Mouse (Mus musculus): ENCODE measurements around the gene Casp7.
"Not testable (repeated sequence)": the region's sequence is repeated elsewhere in the genome, so short reads cannot be mapped to it uniquely, and the experiment has no call there.

The Casp7 gene

DNA sequence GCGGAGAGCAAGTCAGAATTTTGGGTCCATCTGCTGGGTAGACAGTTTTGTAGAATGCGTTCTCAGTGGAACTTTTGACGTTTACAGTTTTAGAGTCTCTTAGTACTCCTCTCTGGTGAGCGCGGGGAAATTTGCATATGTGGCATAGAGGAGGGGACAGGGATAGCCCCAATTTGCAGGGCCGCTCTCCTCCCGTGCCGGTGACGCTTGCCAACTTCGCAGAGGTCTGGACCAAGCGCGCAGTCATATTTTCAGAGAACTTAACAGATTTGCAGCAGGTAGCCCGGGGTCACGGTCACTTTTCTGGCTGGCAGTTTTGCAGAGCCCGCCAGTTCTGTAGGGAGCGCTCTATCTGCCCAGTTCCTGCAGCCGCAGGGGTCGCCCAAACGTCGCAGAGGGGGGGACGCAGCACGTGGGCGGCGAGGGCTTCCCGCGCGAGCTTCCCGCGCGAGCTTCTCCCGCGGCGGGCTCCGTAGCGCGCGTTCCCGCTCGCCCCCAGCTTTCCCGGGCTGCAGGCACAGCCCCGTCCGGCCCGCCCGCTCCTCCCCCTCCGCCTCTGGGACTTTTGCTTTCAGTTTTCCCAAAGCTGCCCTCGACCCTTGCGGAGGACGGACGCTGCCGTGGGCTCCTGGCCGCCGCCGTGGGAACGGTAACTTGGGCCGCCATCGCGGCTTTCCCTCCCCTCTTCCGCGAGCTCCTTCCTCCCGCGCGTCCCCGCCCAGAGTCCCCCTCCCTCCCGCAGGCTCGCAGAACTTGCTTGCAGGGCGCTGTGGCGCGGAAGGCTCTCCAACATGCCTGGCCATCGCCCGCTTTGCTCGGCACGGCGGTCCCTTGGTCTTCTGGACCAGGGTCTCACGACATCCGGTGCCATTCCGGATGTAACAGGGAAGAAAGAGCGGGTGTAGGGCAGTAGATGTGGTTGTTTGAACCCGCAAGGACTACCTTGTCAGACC, at the start of gene Casp7:
TSS of gene Casp7 (plus strand) at position 461 of the 953 bp plus-strand sequence.
- DNase-seq (ENCODE audit: low spot score in 2 of 2), result peak; percentile 7 to 14

GRCm38 (mm10) chr19:56349295-56349694, 47.6 kb upstream of the Casp7 start:
- DNase-seq (ENCODE audit: low spot score in 2 of 2), result no peak

DNA sequence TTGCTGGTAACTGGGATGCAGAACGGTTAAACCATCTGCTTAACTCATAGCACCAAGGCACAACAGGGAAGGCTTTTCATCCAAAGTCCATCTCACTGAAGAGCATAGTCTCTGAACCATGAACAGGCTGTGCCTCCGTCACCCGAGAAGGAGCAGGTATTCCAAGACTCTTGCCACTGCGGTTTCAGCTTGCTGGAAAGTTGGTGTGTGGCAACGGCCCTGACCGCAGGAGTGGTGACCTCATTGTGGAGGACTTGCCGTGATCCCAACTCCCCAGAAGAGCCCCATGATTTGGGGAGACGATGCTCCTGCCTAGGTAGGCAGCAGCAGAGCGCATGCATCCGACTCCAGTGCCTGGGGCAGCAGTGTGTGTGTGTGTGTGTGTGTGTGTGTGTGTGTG, 43.2 kb upstream of the Casp7 start:
- no peak for DNase-seq (ENCODE audit: low spot score in 2 of 2)

- no peak for DNase-seq (ENCODE audit: low spot score in 2 of 2)
Observed at GRCm38 (mm10) chr19:56355201-56355600, 41.7 kb upstream of the Casp7 start.

DNA sequence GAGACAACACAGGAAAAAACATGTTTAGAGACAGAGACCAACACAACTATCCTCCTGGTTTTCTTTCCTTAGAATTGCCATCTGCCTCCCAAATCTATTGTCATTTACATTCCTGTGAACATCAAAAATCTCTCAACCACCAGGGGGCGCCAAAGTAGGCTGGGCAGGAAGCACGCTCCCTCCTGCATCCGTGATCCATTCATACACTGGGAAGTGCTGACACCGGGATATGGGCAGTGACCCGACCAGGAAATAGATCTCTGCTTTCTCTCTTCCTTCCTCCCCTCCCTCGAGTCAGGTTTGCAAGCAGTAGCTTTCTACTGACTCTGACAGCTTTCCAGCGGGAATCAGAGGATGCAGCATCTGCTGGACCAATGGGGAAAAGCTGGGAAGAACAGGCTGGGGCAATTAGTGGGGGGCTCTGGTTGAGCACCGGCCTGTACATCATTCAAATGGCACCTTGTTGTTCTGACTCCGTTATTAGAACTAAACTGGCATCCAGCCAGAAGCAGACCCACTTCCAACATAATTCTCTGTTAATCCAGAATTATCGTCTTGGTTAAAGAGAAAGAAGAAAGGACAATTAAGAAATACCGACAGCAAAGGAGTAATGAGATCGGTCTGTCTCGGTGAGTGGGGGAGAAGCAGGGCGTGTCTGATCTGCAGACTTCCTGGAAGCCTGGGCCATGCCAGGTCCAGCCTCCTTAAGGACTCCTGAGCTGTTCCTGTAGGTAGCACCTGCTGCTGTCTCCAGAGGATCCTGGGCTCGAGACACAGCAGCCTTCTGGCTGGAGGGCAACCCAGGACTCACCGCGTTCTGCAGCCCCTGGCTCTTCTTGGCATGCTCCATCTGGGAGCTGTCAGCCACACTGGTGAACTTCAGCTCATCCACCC, 40.2 kb upstream of the Casp7 start:
- DNase-seq (ENCODE audit: low spot score in 2 of 2), result peak; percentile 67 to 76

- not testable (repeated sequence) for DNase-seq (ENCODE audit: low spot score in 2 of 2)
Observed at GRCm38 (mm10) chr19:56357374-56357708, 39.6 kb upstream of the Casp7 start.

GRCm38 (mm10) chr19:56358890-56359289, 38.0 kb upstream of the Casp7 start:
- DNase-seq (ENCODE audit: low spot score in 2 of 2), result no peak

GRCm38 (mm10) chr19:56363721-56364460, 33.0 kb upstream of the Casp7 start:
- DNase-seq (ENCODE audit: low spot score in 2 of 2), result no peak

DNA sequence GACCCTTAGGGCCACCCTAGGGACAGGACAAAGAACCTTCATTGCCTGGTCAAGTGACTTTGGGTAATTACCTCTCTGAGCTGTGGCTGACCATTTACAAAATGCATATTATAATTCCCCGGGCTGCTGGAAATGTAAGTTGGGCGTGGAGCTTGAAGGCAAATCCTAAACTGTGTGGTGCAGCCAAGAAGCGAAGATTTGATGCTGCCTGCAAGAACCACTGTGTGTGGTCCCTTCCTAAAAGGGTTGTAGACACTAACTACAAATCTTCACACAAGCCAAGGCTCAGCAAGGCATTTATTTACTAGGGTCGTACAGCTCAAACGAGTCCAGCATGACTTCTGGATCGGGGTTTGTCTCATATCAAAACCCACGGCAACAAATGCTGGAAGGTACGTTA, 32.4 kb upstream of the Casp7 start:
- DNase-seq (ENCODE audit: low spot score in 2 of 2), result no peak

DNA sequence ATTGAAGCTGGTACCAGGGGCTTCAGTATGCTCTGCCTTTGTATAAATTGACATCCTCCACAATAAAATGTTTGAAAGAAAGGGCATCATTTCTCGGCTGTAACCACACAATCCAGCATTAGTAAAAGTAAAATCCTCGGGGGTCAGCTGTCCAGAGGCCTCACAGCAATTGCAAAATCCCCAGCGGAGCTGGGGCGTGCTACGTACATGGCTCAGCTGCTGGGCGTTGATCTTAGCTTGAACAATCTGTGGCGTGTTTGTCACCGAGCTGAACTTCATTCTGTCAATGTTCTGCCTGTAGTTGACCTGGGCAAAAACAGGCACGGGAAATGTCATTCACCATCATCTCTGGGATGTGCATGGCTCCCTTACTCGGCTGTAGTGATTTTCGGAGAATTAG, 30.8 kb upstream of the Casp7 start:
- no peak for DNase-seq (ENCODE audit: low spot score in 2 of 2)

DNA sequence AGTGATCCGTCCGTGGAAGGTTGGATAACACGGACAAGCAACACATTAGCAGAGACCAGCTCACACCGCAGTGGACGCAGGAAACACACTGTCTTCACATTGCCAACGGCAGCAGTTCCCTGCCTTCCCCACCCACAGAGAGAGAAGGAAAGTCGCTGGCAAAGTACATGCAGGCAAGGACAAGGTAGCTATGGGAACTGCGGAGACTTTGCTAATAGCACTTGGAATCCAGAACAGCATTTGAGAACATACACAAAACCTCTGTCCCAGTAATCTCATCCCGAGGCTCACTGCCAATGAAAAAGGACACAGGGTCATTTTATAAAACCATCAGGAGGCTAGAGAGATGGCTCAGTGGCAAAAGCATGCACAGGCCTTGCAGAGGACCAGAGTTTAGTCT, 30.3 kb upstream of the Casp7 start:
- DNase-seq (ENCODE audit: low spot score in 2 of 2), result no peak

DNA sequence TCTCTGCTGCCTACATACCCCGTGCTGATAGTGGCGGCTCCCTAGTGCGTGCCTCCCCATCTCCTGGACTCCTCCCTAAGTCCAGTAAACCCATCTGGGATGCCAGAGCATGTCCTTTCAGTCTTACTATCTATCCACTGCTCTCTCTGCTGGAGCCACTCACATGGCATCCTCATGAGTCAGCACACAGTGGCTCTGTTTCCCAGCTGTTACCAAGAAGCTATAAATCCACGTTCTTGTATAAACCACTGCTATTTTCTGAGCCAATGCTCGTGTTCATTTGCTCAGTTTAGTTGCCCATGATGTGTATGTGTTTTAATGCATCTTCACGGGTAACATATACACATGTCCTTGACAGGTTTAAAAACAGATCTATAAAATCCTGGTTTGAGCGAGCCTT, 29.2 kb upstream of the Casp7 start:
- no peak for DNase-seq (ENCODE audit: low spot score in 2 of 2)

- DNase-seq (ENCODE audit: low spot score in 2 of 2), result no peak
Observed at GRCm38 (mm10) chr19:56368912-56369311, 28.0 kb upstream of the Casp7 start.

DNA sequence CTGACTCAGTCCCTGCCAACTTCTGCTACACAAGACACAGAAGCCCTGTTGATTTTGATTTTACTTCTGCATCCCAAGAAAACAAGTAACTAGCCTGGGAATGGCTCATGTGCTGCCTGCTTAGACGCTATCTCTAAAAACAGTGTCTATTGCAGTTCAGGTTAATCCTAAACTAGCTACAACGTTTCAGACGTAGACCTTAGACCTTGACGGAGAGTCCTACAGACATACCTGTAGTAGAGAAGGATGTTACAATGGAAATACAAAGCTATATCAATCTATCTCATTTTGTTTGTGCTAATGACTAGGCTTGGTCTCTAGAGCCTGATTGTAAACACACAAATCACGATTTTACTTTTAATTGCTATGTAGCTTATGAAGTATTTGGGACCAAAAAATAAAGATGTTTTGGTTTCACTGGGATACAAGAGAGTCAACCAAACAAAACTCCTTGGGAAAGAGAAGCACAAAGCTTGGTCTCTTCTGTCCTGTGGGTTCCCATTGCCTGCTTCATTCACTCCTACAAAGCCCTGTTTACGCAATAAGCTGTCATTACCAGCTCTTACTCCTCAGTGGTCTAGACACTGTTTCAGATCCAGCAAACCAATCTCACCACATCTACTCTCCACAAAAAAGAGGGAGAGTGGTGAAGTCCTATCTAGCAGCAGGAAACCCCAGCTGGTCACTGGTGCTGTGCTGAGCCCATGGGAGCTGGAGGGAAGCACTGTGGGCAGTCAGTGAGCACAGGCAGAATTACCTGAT, 26.4 kb upstream of the Casp7 start:
- no peak for DNase-seq (ENCODE audit: low spot score in 2 of 2)

DNA sequence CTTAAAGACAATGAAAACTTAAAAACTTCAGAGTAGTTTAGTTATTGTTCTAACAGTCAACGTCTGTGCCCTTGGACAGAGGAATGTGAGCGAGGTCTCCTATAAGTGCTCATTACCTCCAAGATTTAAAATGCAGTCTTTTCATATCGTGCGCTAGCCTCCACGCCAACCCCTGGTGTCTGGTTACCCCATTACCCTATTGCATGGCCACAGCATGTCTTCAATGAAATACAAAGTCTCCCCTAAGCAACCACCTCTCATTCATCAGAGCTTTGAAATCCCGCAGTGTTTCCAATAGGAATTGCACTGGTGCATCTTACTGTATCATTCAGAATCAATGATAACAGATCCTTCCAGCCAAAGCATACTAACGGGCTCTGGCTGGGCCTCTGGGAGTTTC, 24.7 kb upstream of the Casp7 start:
- DNase-seq (ENCODE audit: low spot score in 2 of 2), result no peak

GRCm38 (mm10) chr19:56373246-56373645, 23.7 kb upstream of the Casp7 start:
- no peak for DNase-seq (ENCODE audit: low spot score in 2 of 2)

- no peak for DNase-seq (ENCODE audit: low spot score in 2 of 2)
Observed at GRCm38 (mm10) chr19:56374011-56374410, 22.9 kb upstream of the Casp7 start.

DNA sequence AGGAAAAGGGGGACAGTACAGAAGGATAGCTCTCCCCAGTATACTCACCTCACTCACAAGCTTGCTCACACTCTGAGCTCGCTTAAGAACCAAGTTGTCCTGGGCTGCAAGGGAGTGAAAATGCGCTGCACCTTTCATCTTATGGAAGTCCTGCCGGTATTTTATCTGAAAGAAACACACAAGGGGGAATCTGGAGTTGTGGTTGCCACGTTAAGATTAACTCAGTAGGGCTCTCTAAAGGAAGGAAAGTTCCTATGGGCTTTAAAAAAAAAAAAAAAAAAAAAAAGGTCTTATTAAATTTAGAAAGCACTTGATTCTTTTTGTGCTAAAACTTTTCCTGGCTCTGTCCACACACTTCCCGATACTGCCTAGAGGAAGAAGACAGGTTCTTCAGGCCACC, 18.9 kb upstream of the Casp7 start:
- DNase-seq (ENCODE audit: low spot score in 2 of 2), result no peak

- DNase-seq (ENCODE audit: low spot score in 2 of 2), result no peak
Observed at GRCm38 (mm10) chr19:56378554-56379172, 18.3 kb upstream of the Casp7 start.

- DNase-seq (ENCODE audit: low spot score in 2 of 2), result no peak
Observed at GRCm38 (mm10) chr19:56380341-56380740, 16.6 kb upstream of the Casp7 start.

DNA sequence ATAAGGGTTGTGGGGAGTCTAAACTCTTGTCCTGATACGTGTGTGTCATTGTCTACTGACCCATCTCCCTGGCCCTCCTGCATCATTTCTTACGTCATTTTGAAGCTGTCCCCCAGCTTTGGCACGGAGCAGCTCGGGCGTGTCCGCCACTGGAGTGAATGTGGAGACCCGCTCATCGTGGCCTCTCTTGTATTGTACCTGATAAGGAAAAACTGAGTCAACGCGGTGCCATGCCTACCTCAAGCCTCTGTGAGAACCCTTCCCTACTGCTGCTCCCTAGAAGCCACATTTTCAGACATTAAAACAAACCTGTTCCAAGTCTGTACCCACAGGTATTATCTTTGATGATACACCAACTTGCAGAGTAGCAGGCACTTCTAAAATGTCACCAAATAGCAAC, 15.5 kb upstream of the Casp7 start:
- DNase-seq (ENCODE audit: low spot score in 2 of 2), result no peak

All from frontal cortex, postnatal 25 days (tissue).